Mouse (Mus musculus) left cerebral cortex, adult 18-20 months (tissue): ENCODE measurements at regions not wholly inside any gene's neighbourhood (a gene's known extent, or its start where the extent isn't known, plus 50 kb on each side); places are given as distances from the start of the nearest gene placed in this dataset.

Experiments used
- DNase-seq, 2 experiments: peaks; one replicate each; pipeline ENCODE4 v3.0.0; 2021 to 2022; ENCODE audit warnings: low spot score in 2 of 2, mixed read lengths in 1 of 2

- no peak for DNase-seq
Observed at GRCm38 (mm10) chr9:26549551-26549950, 184.0 kb upstream of the B3gat1 start.

DNA sequence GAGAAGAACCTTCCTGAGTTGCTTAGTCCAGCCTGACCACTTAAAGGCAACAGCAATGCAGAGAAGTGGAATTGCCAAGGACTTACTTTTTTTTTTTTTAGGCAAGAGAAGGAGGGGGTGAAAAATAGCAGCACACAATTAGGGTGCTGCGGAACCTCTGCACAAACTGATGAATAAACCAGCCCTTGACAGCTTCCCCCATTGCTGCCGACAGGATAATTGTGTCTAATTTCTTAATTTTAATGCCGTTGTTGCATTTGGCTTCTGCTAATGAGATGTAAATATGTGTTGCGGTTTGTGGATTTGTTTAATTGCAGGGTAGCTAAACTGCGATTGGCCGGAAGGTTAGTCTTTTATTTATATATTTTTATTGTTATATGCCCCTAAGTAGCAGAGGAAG, 157.5 kb upstream of the B3gat1 start:
- no peak for DNase-seq

DNA sequence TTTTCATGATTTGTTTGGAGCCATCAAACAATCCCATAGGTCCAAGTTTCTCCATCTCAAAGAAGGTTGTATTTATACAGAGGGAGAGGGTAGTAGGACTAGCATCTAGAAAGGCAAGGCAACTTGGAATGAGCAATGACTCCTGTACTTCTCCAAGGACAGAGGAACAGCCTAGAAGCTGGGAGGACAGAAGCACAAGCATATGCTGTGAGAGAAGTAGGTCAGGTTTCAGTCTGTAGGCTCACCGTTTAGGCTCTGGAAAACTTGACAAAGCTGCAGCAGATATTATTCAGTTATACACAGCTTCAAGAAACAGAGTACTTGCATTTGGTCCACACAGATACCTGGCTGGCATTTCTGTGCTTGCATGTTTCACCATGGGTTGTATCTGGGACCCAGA, 131.5 kb upstream of the B3gat1 start:
- no peak for DNase-seq

GRCm38 (mm10) chr9:26604552-26604951, 129.0 kb upstream of the B3gat1 start:
- DNase-seq = no peak

GRCm38 (mm10) chr9:26611711-26612437, 121.7 kb upstream of the B3gat1 start:
- DNase-seq = peak in 1 of 2 experiments; percentile 12

- DNase-seq = no peak
Observed at GRCm38 (mm10) chr9:26622840-26623448, 110.6 kb upstream of the B3gat1 start.

GRCm38 (mm10) chr9:26625171-26625937, 108.2 kb upstream of the B3gat1 start:
- DNase-seq = no peak

DNA sequence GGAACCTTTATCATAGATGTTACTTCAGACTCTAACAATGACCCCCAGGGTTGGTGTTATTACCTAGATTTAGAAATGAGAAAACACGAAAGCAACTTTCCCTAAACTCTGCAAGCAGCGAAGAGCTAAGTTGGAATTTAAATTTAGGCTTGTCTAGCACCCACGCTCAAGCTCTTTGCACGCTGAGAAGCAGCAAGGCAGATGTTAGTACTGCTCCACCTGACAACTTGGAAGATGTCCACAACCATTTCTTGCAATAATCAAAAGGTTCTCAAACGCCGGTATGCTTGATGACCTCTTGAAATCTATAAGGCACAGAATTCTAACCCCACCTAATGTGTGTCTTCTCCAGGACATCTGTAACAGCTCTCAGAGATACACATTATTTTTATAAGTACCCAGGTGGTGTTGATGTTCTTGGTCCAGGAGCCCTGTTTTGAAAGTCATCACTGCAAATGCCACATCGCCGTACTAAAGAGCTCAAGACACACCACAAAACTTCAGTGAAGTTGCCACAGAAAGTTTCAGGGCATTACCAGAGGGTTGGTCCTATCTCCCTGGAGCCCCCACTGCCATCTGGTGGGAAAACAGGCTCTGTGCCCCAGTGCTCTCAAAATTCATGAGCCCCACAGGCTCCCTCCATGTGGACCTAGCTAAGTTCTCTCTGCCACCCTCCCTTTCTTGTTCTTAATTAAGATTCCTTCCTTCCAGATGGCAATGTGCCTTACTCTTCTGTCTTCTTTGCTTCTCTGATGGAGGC, 100.5 kb upstream of the B3gat1 start:
- DNase-seq = peak; percentile 32 to 69

- peak; percentile 78 to 86 for DNase-seq
Observed at GRCm38 (mm10) chr9:26635211-26635610, 98.3 kb upstream of the B3gat1 start.

DNA sequence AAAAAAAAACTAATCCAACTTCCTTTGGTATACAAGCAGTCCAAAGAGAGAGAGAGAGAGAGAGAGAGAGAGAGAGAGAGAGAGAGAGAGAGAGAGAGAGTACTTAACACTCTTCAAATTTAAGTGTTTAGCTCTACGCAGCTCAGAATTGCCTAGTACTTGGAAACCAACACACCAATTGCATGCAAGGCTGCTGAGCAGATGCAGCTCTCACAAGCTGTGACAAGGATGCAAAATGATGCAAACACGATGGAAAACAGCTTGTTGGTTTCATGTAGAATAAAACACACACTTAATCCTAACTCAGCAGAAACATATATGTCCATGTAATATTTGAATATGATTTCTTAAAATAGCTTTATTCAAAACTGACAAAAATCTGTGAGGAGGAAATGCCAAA, 94.9 kb upstream of the B3gat1 start:
- DNase-seq = no peak

DNA sequence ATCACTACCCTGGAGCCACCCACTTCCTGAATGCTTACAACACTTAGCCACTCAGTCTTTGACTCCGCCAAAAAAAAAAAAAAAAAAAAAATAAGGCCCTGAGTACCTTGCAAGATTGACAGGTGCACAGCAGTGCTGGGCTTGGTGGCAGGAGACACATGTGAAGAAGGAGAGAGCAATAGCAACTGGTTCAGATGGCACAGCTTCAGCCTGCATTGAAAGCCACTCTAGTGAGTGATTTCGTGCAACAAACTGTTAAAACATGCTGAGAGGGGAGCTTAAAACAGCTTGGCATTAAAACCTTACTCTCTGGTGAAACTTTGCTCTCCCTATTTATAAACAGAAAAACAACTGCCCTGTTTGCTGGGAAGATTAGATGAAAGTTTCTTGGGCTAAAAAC, 91.2 kb upstream of the B3gat1 start:
- DNase-seq = no peak

DNA sequence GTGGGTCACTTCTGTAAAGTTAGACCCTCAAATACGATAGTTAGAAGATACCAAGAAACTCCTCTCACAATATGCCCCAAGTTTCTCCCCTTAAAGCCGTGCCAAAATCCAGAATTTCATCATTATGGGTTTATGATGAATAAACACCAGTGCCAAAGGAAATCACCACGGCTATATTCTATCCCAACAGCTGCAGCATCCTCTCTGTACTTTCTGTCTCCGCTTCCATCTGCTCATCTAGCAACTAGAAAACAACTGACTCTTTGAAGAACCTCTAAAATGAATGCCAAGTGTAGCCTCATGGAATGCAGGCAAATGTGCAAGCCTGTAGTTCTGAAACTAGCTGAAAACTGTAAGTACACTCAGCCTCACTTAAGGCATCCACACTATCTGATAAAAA, 90.7 kb upstream of the B3gat1 start:
- peak in 1 of 2 experiments; percentile 10 for DNase-seq

- DNase-seq = peak; percentile 22 to 41
Observed at GRCm38 (mm10) chr9:26649506-26649905, 84.0 kb upstream of the B3gat1 start.

GRCm38 (mm10) chr9:26652920-26653319, 80.6 kb upstream of the B3gat1 start:
- DNase-seq = no peak

GRCm38 (mm10) chr9:26659366-26659765, 74.2 kb upstream of the B3gat1 start:
- no peak for DNase-seq

- no peak for DNase-seq
Observed at GRCm38 (mm10) chr9:26663544-26663943, 70.0 kb upstream of the B3gat1 start.

DNA sequence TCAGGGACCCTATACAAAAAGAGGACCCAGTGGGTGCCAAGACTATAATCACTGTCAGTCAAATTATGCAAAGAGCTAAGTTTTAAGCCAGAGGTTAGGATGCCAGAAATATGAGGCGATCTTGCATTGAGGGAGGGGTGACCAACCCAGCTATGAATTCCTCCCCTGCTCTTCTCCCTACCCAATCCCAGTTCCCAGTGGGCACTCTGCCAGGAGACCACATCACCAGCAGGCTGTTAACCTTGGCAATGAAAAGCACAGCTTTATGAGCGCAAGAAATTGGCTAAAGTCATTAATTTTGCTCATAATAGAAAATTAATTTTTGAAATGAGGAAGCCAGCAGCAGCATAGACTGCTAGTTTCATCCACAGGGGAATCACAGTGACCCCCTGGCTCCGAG, 65.7 kb upstream of the B3gat1 start:
- DNase-seq = no peak

- DNase-seq = no peak
Observed at GRCm38 (mm10) chr9:26674059-26674757, 59.3 kb upstream of the B3gat1 start.

GRCm38 (mm10) chr9:26678288-26678687, 55.2 kb upstream of the B3gat1 start:
- peak; percentile 51 to 64 for DNase-seq

GRCm38 (mm10) chr9:26681516-26681915, 52.0 kb upstream of the B3gat1 start:
- no peak for DNase-seq
